25 mouse cellular contexts compared by ENCODE assay signal in the genomic region with DNA sequence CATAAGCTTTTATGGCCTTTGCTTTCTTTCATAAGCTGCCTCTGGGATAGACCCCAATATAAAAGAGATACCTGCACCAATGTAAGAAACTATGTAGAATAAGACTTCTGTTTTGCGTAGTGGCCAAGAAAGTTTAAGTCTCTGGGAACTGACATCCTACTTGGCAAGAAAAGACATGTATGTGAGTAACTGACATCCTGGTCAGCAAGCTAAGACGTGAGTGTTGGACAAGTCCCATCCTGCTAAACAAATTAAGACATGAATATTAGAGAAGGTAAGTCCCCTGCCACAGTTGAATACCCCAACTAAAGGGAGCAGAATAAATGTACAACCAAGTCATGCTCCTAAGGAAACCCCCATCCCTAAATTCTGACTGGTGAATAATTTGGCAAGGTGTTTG.
"Had no signal": no experiment of that assay in that cellular context is flagged by ENCODE, and none has a peak within 500 bp of the region (broad histone marks: within the 10 kb centered on the region; RNA-seq: fewer than 3 reads in every experiment).

No protein-coding gene starts in this region.

- H3K4me1 ChIP-seq: embryonic facial prominence, embryonic 10.5 days; embryonic facial prominence, embryonic 12.5 days; embryonic facial prominence, embryonic 13.5 days; embryonic facial prominence, embryonic 15.5 days; forebrain, embryonic 10.5 days; forebrain, embryonic 12.5 days; forebrain, embryonic 13.5 days; forebrain, embryonic 15.5 days had no signal

- H3K9me3 ChIP-seq: embryonic facial prominence, embryonic 10.5 days; embryonic facial prominence, embryonic 12.5 days; embryonic facial prominence, embryonic 13.5 days; embryonic facial prominence, embryonic 15.5 days; forebrain, embryonic 10.5 days; forebrain, embryonic 12.5 days; forebrain, embryonic 13.5 days; forebrain, embryonic 15.5 days had no signal

- H3K27me3 ChIP-seq: embryonic facial prominence, embryonic 12.5 days; embryonic facial prominence, embryonic 13.5 days; embryonic facial prominence, embryonic 15.5 days; forebrain, embryonic 12.5 days; forebrain, embryonic 13.5 days; forebrain, embryonic 15.5 days had no signal

- H3K4me2 ChIP-seq: embryonic facial prominence, embryonic 12.5 days; embryonic facial prominence, embryonic 13.5 days; embryonic facial prominence, embryonic 15.5 days; forebrain, embryonic 12.5 days; forebrain, embryonic 13.5 days; forebrain, embryonic 15.5 days had no signal

- H3K9ac ChIP-seq: embryonic facial prominence, embryonic 12.5 days; embryonic facial prominence, embryonic 13.5 days; embryonic facial prominence, embryonic 15.5 days; forebrain, embryonic 12.5 days; forebrain, embryonic 13.5 days; forebrain, embryonic 15.5 days; forebrain, postnatal 0 days had no signal

- H3K4me3 ChIP-seq: embryonic facial prominence, embryonic 10.5 days; embryonic facial prominence, embryonic 12.5 days; embryonic facial prominence, embryonic 13.5 days; embryonic facial prominence, embryonic 15.5 days; erythroblast, embryonic 14.5 days; forebrain, embryonic 10.5 days; forebrain, embryonic 12.5 days; forebrain, embryonic 13.5 days; forebrain, embryonic 15.5 days; gastrocnemius, adult 2 months; heart, adult 2 months had no signal

- H3K27ac ChIP-seq: embryonic facial prominence, embryonic 10.5 days; embryonic facial prominence, embryonic 12.5 days; embryonic facial prominence, embryonic 13.5 days; embryonic facial prominence, embryonic 15.5 days; forebrain, embryonic 10.5 days; forebrain, embryonic 12.5 days; forebrain, embryonic 13.5 days; forebrain, embryonic 15.5 days; gastrocnemius, adult 2 months; heart, adult 2 months had no signal

- DNase-seq: cerebellum, adult 9-10 months; cerebellum, adult 9-11 months; cerebellum, postnatal 10 days; cerebellum, postnatal 14 days; cerebellum, postnatal 25 days; cerebellum, postnatal 36 days; embryo, embryonic 11 days; forebrain, postnatal 0 days; gastrocnemius, adult 2 months; gastrocnemius, postnatal 10 days; gastrocnemius, postnatal 14 days; gastrocnemius, postnatal 25 days; gastrocnemius, postnatal 36 days; heart, adult 11 months; heart, adult 18-20 months; heart, adult 2 months had no signal

- H3K36me3 ChIP-seq: embryonic facial prominence, embryonic 10.5 days; embryonic facial prominence, embryonic 12.5 days; embryonic facial prominence, embryonic 13.5 days; embryonic facial prominence, embryonic 15.5 days; forebrain, embryonic 10.5 days; forebrain, embryonic 12.5 days; forebrain, embryonic 15.5 days had no signal
